Mouse (Mus musculus): ENCODE data around the gene Foxn4.

The Foxn4 gene

GRCm38 (mm10) chr5:114279382-114280143, 6.0 kb upstream of the Foxn4 start:
- DNase-seq (ENCODE audit: low spot score), result no peak

- DNase-seq (ENCODE audit: low spot score), result no peak
Measured at GRCm38 (mm10) chr5:114275991-114276390, 2.4 kb upstream of the Foxn4 start.

GRCm38 (mm10) chr5:114275339-114275738, 1.7 kb upstream of the Foxn4 start:
- no peak for DNase-seq (ENCODE audit: low spot score)

DNA sequence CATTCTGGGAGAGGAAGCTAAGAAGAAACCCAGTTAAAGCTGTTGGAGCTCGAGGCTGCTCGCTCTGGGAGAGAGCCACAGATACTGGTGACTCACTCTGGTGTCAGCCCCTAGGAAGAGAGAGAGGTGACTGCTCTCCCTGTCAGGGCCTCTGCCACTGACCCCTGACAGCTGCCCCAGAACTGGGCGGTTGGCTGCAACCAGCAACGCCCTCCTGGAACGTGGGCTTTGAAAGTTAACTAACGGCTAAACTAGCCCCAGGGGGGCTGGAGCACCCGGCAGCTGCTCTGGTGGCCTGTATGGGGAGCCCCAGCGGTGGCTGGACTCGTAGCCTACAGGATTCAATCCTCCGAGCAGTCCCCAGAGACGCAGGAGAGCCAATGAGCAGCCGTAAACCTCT, 3.6 kb downstream of the Foxn4 start:
- DNase-seq (ENCODE audit: low spot score), result no peak

GRCm38 (mm10) chr5:114269499-114269898, 4.1 kb downstream of the Foxn4 start:
- no peak for DNase-seq (ENCODE audit: low spot score)

- no peak for DNase-seq (ENCODE audit: low spot score)
Measured at GRCm38 (mm10) chr5:114268646-114269045, 5.0 kb downstream of the Foxn4 start.

- no peak for DNase-seq (ENCODE audit: low spot score)
Measured at GRCm38 (mm10) chr5:114264791-114265190, 8.8 kb downstream of the Foxn4 start.

- no peak for DNase-seq (ENCODE audit: low spot score)
Measured at GRCm38 (mm10) chr5:114264030-114264459, 9.6 kb downstream of the Foxn4 start.

GRCm38 (mm10) chr5:114261494-114261893, 12.1 kb downstream of the Foxn4 start:
- DNase-seq (ENCODE audit: low spot score), result no peak

DNA sequence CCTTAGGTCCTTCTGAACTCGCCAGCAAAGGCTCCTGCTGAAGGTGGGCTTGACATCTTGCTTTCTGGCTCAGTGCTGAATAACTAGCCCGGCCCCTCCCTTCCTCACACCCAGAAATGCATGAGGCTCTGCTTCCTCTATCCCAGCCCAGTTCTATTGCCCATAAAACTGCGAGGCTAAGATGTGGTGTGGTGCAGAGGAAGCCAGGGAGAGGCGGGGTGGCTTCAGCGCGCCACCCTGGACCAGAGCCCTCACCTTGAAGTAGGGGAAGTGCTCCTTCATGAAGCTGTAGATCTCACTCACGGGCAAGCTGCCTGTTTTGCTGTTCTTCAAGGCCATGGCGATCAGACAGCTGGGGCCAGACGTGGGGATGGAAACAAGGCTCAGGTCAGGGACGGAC, 14.1 kb downstream of the Foxn4 start:
- DNase-seq (ENCODE audit: low spot score), result no peak

DNA sequence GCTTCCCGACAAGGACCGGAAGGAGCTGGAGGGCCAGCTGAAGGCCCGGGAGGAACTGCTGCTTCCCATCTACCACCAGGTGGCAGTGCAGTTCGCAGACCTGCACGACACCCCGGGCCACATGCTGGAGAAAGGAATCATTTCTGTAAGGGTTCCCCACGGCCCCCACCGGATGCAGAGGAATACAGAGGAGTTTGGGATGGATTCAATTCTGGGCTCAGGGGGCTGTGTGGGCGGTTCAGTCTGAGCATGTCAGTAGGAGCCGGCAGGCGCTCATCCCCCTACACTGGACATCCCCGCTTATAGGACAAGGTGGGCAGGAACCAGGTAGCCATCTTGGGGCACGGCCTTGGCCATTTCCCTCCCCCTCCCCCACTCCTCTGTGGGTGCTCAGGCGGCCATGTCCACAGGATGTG, 25.4 kb downstream of the Foxn4 start:
- DNase-seq (ENCODE audit: low spot score), result peak; percentile 34

- DNase-seq (ENCODE audit: low spot score), result no peak
Measured at GRCm38 (mm10) chr5:114246465-114246864, 27.1 kb downstream of the Foxn4 start.

- no peak for DNase-seq (ENCODE audit: low spot score)
Measured at GRCm38 (mm10) chr5:114239737-114240136, 33.9 kb downstream of the Foxn4 start.

DNA sequence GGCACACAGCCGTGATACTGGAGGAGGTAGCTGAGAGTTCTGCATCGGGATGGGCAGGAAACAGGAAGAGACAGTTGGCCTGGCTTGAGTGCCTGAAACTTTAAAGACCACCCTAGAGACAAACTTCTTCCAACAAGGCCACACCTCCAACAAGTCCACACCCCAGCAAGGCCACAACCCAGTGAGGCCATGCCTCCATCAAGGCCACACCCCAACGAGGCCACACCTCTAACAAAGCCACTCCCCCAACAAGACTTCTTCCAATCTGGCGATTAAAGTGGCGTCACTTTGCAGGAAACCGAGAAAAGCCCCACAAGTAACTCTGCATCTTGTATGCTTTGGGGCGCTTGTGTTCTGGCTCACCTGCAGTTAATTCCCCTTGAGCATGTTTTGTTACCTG, 34.7 kb downstream of the Foxn4 start:
- DNase-seq (ENCODE audit: low spot score), result no peak

DNA sequence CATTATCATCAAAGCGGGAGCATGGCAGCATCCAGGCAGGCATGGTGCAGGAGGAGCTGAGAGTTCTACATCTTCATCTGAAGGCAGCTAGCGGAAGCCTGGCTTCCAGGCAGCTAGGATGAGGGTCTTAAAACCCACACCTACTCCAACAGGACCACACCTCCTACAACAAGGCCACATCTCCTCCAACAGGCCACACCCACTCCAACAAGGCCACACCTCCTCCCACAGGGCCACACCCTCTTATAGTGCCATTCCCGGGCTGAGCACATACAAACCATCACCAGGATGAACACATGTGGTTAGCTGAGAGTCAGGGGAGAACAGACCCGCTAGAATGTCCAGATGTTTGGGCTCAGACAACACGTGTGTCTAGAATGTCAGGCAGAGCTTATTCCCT, 44.7 kb downstream of the Foxn4 start:
- DNase-seq (ENCODE audit: low spot score), result no peak

GRCm38 (mm10) chr5:114226051-114226450, 47.6 kb downstream of the Foxn4 start:
- DNase-seq (ENCODE audit: low spot score), result no peak

DNA sequence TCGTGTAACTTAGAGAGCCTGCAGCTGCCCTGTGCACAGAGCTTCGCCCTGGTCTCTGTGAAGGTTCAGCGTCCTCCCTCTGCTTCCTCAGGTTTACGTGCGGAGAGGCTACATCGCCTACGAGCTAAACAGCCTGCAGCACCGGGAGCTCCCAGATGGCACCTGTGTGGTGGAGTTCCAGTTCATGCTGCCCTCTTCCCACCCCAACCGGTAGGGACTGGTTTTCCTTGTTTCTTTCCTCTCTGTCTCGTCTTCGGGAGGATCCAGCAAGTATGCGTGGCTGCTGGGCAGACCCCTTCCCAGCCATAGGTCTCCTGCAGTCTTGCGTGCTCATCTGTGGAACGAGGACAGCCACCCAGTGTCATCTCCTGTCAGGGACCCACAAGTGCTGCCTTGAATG, 54.8 kb downstream of the Foxn4 start:
- no peak for DNase-seq (ENCODE audit: low spot score)

GRCm38 (mm10) chr5:114213183-114213582, 60.4 kb downstream of the Foxn4 start:
- DNase-seq (ENCODE audit: low spot score), result no peak

DNA sequence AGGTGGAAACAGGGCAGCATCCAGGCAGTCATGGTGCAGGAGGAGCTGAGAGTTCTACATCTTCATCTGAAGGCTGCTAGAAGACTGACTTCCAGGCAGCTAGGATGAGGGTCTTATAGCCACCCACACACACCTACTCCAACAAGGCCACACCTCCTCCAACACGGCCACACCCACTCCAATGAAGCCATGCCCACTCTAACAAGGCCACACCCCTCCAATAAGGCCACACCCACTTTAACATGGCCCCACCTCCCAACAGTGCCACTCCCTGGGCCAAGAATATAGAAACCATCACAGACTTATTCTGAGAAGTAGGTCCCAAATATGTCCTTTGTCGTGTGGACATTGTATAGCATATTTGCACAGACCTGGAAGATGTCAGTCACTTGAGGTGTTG, 67.4 kb downstream of the Foxn4 start:
- DNase-seq (ENCODE audit: low spot score), result no peak
